Mouse (Mus musculus) bone marrow, adult 2 months (tissue): ENCODE measurements around the gene Gm49384. TPM values are rescaled to one million over a fixed set of nuclear protein-coding genes. Genes with fewer than 3 reads are reported as not detected.

Experiments used
- H3K27ac ChIP-seq: fragments of 200-500 bp; 2 replicates; pipeline ENCODE4 v1.5.1; 2012; ENCODE audit warnings: low read depth, mild to moderate bottlenecking, control low read depth, inconsistent platforms, low read length; ENCODE audit not compliant: control insufficient read depth, poor library complexity, insufficient read depth
- H3K4me1 ChIP-seq: fragments of 200-500 bp; 2 replicates; pipeline ENCODE4 v1.6.1; 2011; ENCODE audit warnings: low read length; ENCODE audit not compliant: control insufficient read depth, insufficient read depth
- H3K4me3 ChIP-seq: fragments of 200-500 bp; replicated peaks from 2 replicates; pipeline ENCODE3; 2011; ENCODE audit warnings: mild to moderate bottlenecking, low read depth, low read length, control low read depth; ENCODE audit not compliant: control insufficient read depth
- CTCF ChIP-seq: fragments of 200-500 bp; IDR thresholded peaks from 2 replicates; pipeline ENCODE4 v1.5.1; 2011; ENCODE audit warnings: low read length, control low read depth; ENCODE audit not compliant: control insufficient read depth, insufficient read depth
- POLR2A ChIP-seq: fragments of 200-500 bp; IDR thresholded peaks from 2 replicates; pipeline ENCODE4 v1.6.1; 2011; ENCODE audit warnings: low read depth, mild to moderate bottlenecking, control low read depth, low read length, borderline replicate concordance; ENCODE audit not compliant: control insufficient read depth
- WGBS: fragments of 180-500 bp; shearing (Covaris S2); methylation state at CpG from one replicate; pipeline ENCODE4 v1.1.7; 2018; 5-methylcytosine and 5-hydroxymethylcytosine counted together
- polyA plus RNA-seq: library from polyadenylated mRNA; stranded (reverse); fragments of >200 nt; gene quantifications from 2 replicates; pipeline ENCODE4 v1.2.4, GENCODE M21; 2011; ENCODE audit warnings: low replicate concordance; ENCODE audit not compliant: missing spikeins, insufficient read depth, insufficient read length

Gene Gm49384
- polyA plus RNA-seq, 1 experiment: 22.6 TPM

GRCm38 (mm10) chr12:69150049-69150448 is 54.0 kb downstream of the Gm49384 start:
- Histone ChIP-seq H3K27ac (no peak overlapping the region), H3K4me3 (no peak overlapping the region), H3K4me1 (no peaks in the 10 kb centered on the region)
- TF ChIP-seq CTCF (no peak), POLR2A (no peak)
- 88% methylated on average over 13 of the region's 13 CpGs for WGBS

- no peak overlapping the region for H3K4me3 ChIP-seq
- no peaks in the 10 kb centered on the region for H3K4me1 ChIP-seq
- 87% methylated on average over 5 of the region's 5 CpGs for WGBS
- H3K27ac ChIP-seq: no peak overlapping the region
- TF ChIP-seq CTCF (no peak), POLR2A (no peak)
Measured at GRCm38 (mm10) chr12:69147166-69147735, 56.8 kb downstream of the Gm49384 start.

GRCm38 (mm10) chr12:69143460-69143859 is 60.6 kb downstream of the Gm49384 start:
- H3K4me1 ChIP-seq: no peaks in the 10 kb centered on the region
- no peak overlapping the region for H3K4me3 ChIP-seq
- no peak overlapping the region for H3K27ac ChIP-seq
- TF ChIP-seq CTCF (no peak), POLR2A (no peak)
- WGBS: 87% methylated on average over 6 of the region's 6 CpGs

- WGBS: 84% methylated on average over 7 of the region's 7 CpGs
- no peak overlapping the region for H3K4me3 ChIP-seq
- no peaks in the 10 kb centered on the region for H3K4me1 ChIP-seq
- TF ChIP-seq POLR2A: no peak
- no peak for TF ChIP-seq CTCF
- no peak overlapping the region for H3K27ac ChIP-seq
Measured at GRCm38 (mm10) chr12:69139841-69140240, 64.2 kb downstream of the Gm49384 start.

Other genes starting within 250 kb of the Gm49384 start
- 1,025 and 1,436 TPM in 2 replicates for gene Rps29, start 45.1 kb downstream of the Gm49384 start, polyA plus RNA-seq
- 14.2 and 17.3 TPM in 2 replicates for gene Lrr1, start 35.5 kb downstream of the Gm49384 start, polyA plus RNA-seq
- 622 and 901 TPM in 2 replicates for gene Rpl36al, start 20.2 kb downstream of the Gm49384 start, polyA plus RNA-seq
- gene Mgat2, start 20.1 kb downstream of the Gm49384 start, polyA plus RNA-seq: 7.5 and 13.2 TPM in 2 replicates
- gene Gm49383, start 7.2 kb downstream of the Gm49384 start, polyA plus RNA-seq: 3.0 TPM in 1 of 2 replicates, not detected in the other
- gene Dnaaf2, start 5.8 kb downstream of the Gm49384 start, polyA plus RNA-seq: 2.1 and 3.1 TPM in 2 replicates
- 9.1 and 16.1 TPM in 2 replicates for gene Pole2, start 23.9 kb upstream of the Gm49384 start, polyA plus RNA-seq
- gene Klhdc1, start 36.9 kb upstream of the Gm49384 start, polyA plus RNA-seq: 1.9 TPM in 1 of 2 replicates, not detected in the other
- gene Klhdc2, start 92.4 kb upstream of the Gm49384 start, polyA plus RNA-seq: 26.7 and 27.7 TPM in 2 replicates
- gene Nemf, start 152.9 kb upstream of the Gm49384 start, polyA plus RNA-seq: 28.9 and 43.5 TPM in 2 replicates
- gene Arf6, start 167.9 kb upstream of the Gm49384 start, polyA plus RNA-seq: 48.1 and 48.4 TPM in 2 replicates
- gene Gm9887, start 168.2 kb upstream of the Gm49384 start, polyA plus RNA-seq: not detected in 2 replicates